Mouse (Mus musculus): ENCODE results near the gene Slc7a6.

DNA sequence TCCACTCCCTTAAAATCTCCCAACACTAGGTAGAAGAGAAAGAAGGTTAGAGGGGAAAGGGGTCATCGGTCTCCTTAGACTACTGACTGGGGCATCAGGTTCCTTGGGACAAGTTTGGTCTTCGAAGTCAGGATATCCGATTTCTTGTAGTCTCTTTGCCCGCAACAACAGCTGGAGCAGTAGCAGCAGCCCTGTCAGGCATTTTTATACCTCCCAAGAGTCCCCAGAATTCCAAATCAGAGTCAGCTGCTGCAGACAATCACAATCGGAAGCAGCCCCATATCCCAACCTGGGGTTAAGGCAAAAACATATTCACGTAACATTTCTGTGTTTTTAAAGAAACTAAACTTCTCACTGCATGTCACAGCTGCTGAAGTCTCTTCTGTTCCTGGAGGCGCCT lies 62.9 kb downstream of the Slc7a6 start:
- TF ChIP-seq CTCF (conservative IDR thresholded peaks at IDR 0.05; ENCODE audit: low read length) = no peak
- TF ChIP-seq POU5F1 (IDR thresholded peaks at IDR 0.05; ENCODE audit: borderline replicate concordance, low read length) = no peak
